Mouse (Mus musculus) CH12.LX (cell line): ENCODE measurements around the gene Prr12. TPM values are rescaled to one million over a fixed set of nuclear protein-coding genes. Genes with fewer than 3 reads are reported as not detected.
A peak's percentile ranks its signal among the peaks of the same experiment; 100 is the strongest.

ENCODE experiments used
- DNase-seq: peaks from one replicate; pipeline ENCODE4 v3.0.0-alpha.2; 2013; ENCODE audit errors: extremely low read depth
- H3K27ac ChIP-seq: 2 replicates; pipeline ENCODE4 v1.5.1; 2012; ENCODE audit warnings: low read depth, mild to moderate bottlenecking, control low read depth, moderate library complexity; ENCODE audit not compliant: insufficient read depth
- H3K27me3 ChIP-seq: replicated peaks from 2 replicates; pipeline ENCODE3; 2012; ENCODE audit warnings: inconsistent platforms
- H3K36me3 ChIP-seq, 2 experiments: replicated peaks in 1 of 2; 2 replicates each; pipeline versions ENCODE3 to v1.6.1; 2012; ENCODE audit warnings: inconsistent platforms in 1 of 2, low read length in 1 of 2, mild to moderate bottlenecking in 1 of 2, mixed read lengths in 1 of 2, moderate library complexity in 1 of 2; ENCODE audit not compliant: control insufficient read depth in 1 of 2, insufficient read depth in 1 of 2
- H3K4me1 ChIP-seq, 2 experiments: 2 replicates each; pipeline ENCODE4 v1.6.1; 2012; ENCODE audit warnings: inconsistent platforms in 1 of 2, moderate library complexity in 1 of 2; ENCODE audit not compliant: insufficient read depth in 2 of 2, control insufficient read depth in 1 of 2
- H3K4me2 ChIP-seq: 2 replicates; pipeline ENCODE4 v1.6.1; 2012; ENCODE audit warnings: low read depth, mild to moderate bottlenecking, control low read depth; ENCODE audit not compliant: poor library complexity, insufficient read depth, severe bottlenecking
- H3K4me3 ChIP-seq, 3 experiments: fragments of 150-350 bp in 1 of 3; sonication (generic) in 1 of 3; replicated peaks in 1 of 3; 2 replicates each; pipeline versions ENCODE3 to v1.5.1; 2011 to 2012; ENCODE audit warnings: low read depth in 2 of 3, low read length in 2 of 3, mild to moderate bottlenecking in 2 of 3, moderate library complexity in 2 of 3, control low read depth in 1 of 3, improper control_type of control experiment in 1 of 3, inconsistent platforms in 1 of 3, mixed read lengths in 1 of 3; ENCODE audit not compliant: poor library complexity in 1 of 3
- H3K79me2 ChIP-seq: replicated peaks from 2 replicates; pipeline ENCODE4 v1.6.1; 2012; ENCODE audit warnings: mild to moderate bottlenecking, moderate library complexity; ENCODE audit not compliant: control insufficient read depth, poor library complexity, insufficient read depth, severe bottlenecking; ENCODE audit errors: extremely low read depth
- H3K9ac ChIP-seq: 2 replicates; pipeline ENCODE4 v1.6.1; 2012; ENCODE audit warnings: low read depth, mild to moderate bottlenecking, control low read depth, moderate library complexity; ENCODE audit not compliant: insufficient read depth
- H3K9me3 ChIP-seq: replicated peaks from 2 replicates; pipeline ENCODE3; 2012; ENCODE audit warnings: low read length, inconsistent platforms, mixed read lengths
- BHLHE40 ChIP-seq: IDR thresholded peaks from 2 replicates; pipeline ENCODE4 v1.6.1; 2011; ENCODE audit warnings: mild to moderate bottlenecking, low read depth, low read length, improper control_type of control experiment
- ELF1 ChIP-seq: IDR thresholded peaks from 2 replicates; pipeline ENCODE4 v1.6.1; 2014; ENCODE audit warnings: low read depth, mild to moderate bottlenecking, inconsistent platforms, low read length, improper control_type of control experiment
- EP300 ChIP-seq: IDR thresholded peaks from 2 replicates; pipeline ENCODE4 v1.6.1; 2011; ENCODE audit warnings: low read length, improper control_type of control experiment
- ETS1 ChIP-seq: conservative IDR thresholded peaks from 2 replicates; pipeline ENCODE4 v1.6.1; 2012; ENCODE audit warnings: low read depth, mild to moderate bottlenecking, inconsistent platforms, low read length, improper control_type of control experiment, moderate library complexity
- HCFC1 ChIP-seq: IDR thresholded peaks from 2 replicates; pipeline ENCODE4 v1.6.1; 2012; ENCODE audit warnings: low read depth, mild to moderate bottlenecking, inconsistent platforms, low read length, improper control_type of control experiment
- IRF4 ChIP-seq: IDR thresholded peaks from 2 replicates; pipeline ENCODE4 v1.6.1; 2014; ENCODE audit warnings: low read depth, mild to moderate bottlenecking, inconsistent platforms, low read length, improper control_type of control experiment
- JUND ChIP-seq: conservative IDR thresholded peaks from 2 replicates; pipeline ENCODE4 v1.6.1; 2011; ENCODE audit warnings: low read depth, low read length, improper control_type of control experiment
- KAT2A ChIP-seq: IDR thresholded peaks from 2 replicates; pipeline ENCODE4 v1.6.1; 2012; ENCODE audit warnings: low read length, improper control_type of control experiment, inconsistent platforms; ENCODE audit not compliant: insufficient replicate concordance
- MAX ChIP-seq: IDR thresholded peaks from 2 replicates; pipeline ENCODE4 v1.6.1; 2011; ENCODE audit warnings: low read length, improper control_type of control experiment
- MAZ ChIP-seq: IDR thresholded peaks from 2 replicates; pipeline ENCODE4 v1.6.1; 2012; ENCODE audit warnings: low read depth, mild to moderate bottlenecking, inconsistent platforms, low read length, improper control_type of control experiment, moderate library complexity
- MEF2A ChIP-seq: IDR thresholded peaks from 2 replicates; pipeline ENCODE4 v1.6.1; 2014; ENCODE audit warnings: low read depth, mild to moderate bottlenecking, inconsistent platforms, low read length, improper control_type of control experiment, borderline replicate concordance
- MYC ChIP-seq: IDR thresholded peaks from 2 replicates; pipeline ENCODE4 v1.6.1; 2011; ENCODE audit warnings: low read depth, mild to moderate bottlenecking, improper control_type of control experiment, low read length
- NELFE ChIP-seq: IDR thresholded peaks from 2 replicates; pipeline ENCODE4 v1.6.1; 2011; ENCODE audit warnings: low read depth, low read length, improper control_type of control experiment
- NRF1 ChIP-seq: IDR thresholded peaks from 2 replicates; pipeline ENCODE4 v1.6.1; 2014; ENCODE audit warnings: low read depth, mild to moderate bottlenecking, inconsistent platforms, low read length, improper control_type of control experiment, moderate library complexity
- POLR2A ChIP-seq: IDR thresholded peaks from 2 replicates; pipeline ENCODE4 v1.6.1; 2011; ENCODE audit warnings: low read depth, mild to moderate bottlenecking, improper control_type of control experiment, low read length
- POLR2AphosphoS2 ChIP-seq: IDR thresholded peaks from 2 replicates; pipeline ENCODE4 v1.6.1; 2011; ENCODE audit warnings: low read depth, low read length, improper control_type of control experiment
- RAD21 ChIP-seq: IDR thresholded peaks from 2 replicates; pipeline ENCODE4 v1.6.1; 2011; ENCODE audit warnings: low read depth, mild to moderate bottlenecking, low read length, improper control_type of control experiment, moderate library complexity
- RCOR1 ChIP-seq: conservative IDR thresholded peaks from 2 replicates; pipeline ENCODE4 v1.6.1; 2012; ENCODE audit warnings: low read depth, mild to moderate bottlenecking, inconsistent platforms, low read length, improper control_type of control experiment
- SIN3A ChIP-seq: IDR thresholded peaks from 2 replicates; pipeline ENCODE4 v1.6.1; 2012; ENCODE audit warnings: low read length, improper control_type of control experiment, inconsistent platforms
- SMC3 ChIP-seq: IDR thresholded peaks from 2 replicates; pipeline ENCODE4 v1.6.1; 2011; ENCODE audit warnings: low read depth, low read length, improper control_type of control experiment
- UBTF ChIP-seq: IDR thresholded peaks from 2 replicates; pipeline ENCODE4 v1.6.1; 2012; ENCODE audit warnings: low read depth, mild to moderate bottlenecking, inconsistent platforms, low read length, improper control_type of control experiment, moderate library complexity
- USF1 ChIP-seq: IDR thresholded peaks from 2 replicates; pipeline ENCODE4 v1.6.1; 2014; ENCODE audit warnings: low read depth, mild to moderate bottlenecking, inconsistent platforms, low read length, improper control_type of control experiment
- USF2 ChIP-seq: conservative IDR thresholded peaks from 2 replicates; pipeline ENCODE4 v1.6.1; 2011; ENCODE audit warnings: low read depth, low read length, improper control_type of control experiment
- ZKSCAN1 ChIP-seq: IDR thresholded peaks from 2 replicates; pipeline ENCODE4 v1.6.1; 2012; ENCODE audit warnings: low read depth, inconsistent platforms, low read length, improper control_type of control experiment, borderline replicate concordance
- ZMIZ1 ChIP-seq: IDR thresholded peaks from 2 replicates; pipeline ENCODE4 v1.6.1; 2012; ENCODE audit warnings: low read depth, mild to moderate bottlenecking, inconsistent platforms, low read length, improper control_type of control experiment
- ZNF384 ChIP-seq: IDR thresholded peaks from 2 replicates; pipeline ENCODE4 v1.6.1; 2012; ENCODE audit warnings: low read depth, low read length, improper control_type of control experiment, inconsistent platforms
- dilution Hi-C: fragments of 300-500 bp; cut with MboI; formaldehyde crosslinking; loops from 2 replicates; pipeline ENCODE4 v1.14.3; 2020; ENCODE audit warnings: low sequenced_read_pairs; ENCODE audit not compliant: extremely low pct_unique_long_range_greater_than_20kb, extremely low pct_ligation_motif_present
- in situ Hi-C: fragments of 300-500 bp; cut with MboI; formaldehyde crosslinking; loops from 3 replicates; pipeline ENCODE4 v1.14.3; 2019; ENCODE audit warnings: low sequenced_read_pairs, low pct_ligation_motif_present, low pct_unique_long_range_greater_than_20kb, mixed read lengths
- polyA plus RNA-seq: library from polyadenylated mRNA; unstranded; fragments of >175 nt; gene quantifications from 2 replicates; pipeline ENCODE4 v1.2.1, GENCODE M21; 2012; ENCODE audit warnings: low read depth; ENCODE audit not compliant: insufficient read length
- total RNA-seq, 2 experiments: library from RNA; depleted of rRNA; stranded (reverse); fragments of 300-350 nt in 1 of 2; fragments of >200 nt in 1 of 2; gene quantifications; 2 replicates each; pipeline ENCODE4 v1.2.3; 2012 to 2014

Gene Prr12
- total and polyA plus RNA-seq, 3 experiments, result 1.2 to 20.5 (median 6.5) TPM

GRCm38 (mm10) chr7:45014096-45014451 is 38.6 kb downstream of the Prr12 start:
- Histone ChIP-seq H3K4me1 (peaks cover 0 to 28% of the 10 kb centered on the region in 2 experiments; a peak in 2 of 4 replicates), H3K27ac (no peak overlapping the region), H3K4me2 (0 out of 2 replicates have a peak overlapping the region, but pooled peaks have one; percentile 10), H3K27me3 (no peaks in the 10 kb centered on the region), H3K79me2 (peaks cover 18% of the 10 kb centered on the region), H3K4me3 (no peak overlapping the region), H3K9ac (no peak overlapping the region), H3K9me3 (no peaks in the 10 kb centered on the region), H3K36me3 (peaks cover 41 to 48% of the 10 kb centered on the region in 2 experiments)
- DNase-seq, result no peak
- no peak for TF ChIP-seq KAT2A
- no peak for TF ChIP-seq RAD21
- TF ChIP-seq ETS1, result no peak
- TF ChIP-seq HCFC1, result no peak
- no peak for TF ChIP-seq IRF4
- no peak for TF ChIP-seq NRF1
- no peak for TF ChIP-seq USF2
- TF ChIP-seq POLR2AphosphoS2, result no peak
- no peak for TF ChIP-seq RCOR1
- TF ChIP-seq MEF2A, result no peak
- TF ChIP-seq NELFE, result no peak
- no peak for TF ChIP-seq MAZ
- TF ChIP-seq ZKSCAN1, result no peak
- no peak for TF ChIP-seq SMC3
- no peak for TF ChIP-seq EP300
- TF ChIP-seq POLR2A, result no peak
- no peak for TF ChIP-seq UBTF
- in situ Hi-C loops (no loop called here), dilution Hi-C loops (no loop called here)

- TF ChIP-seq USF1 (no peak), NRF1 (no peak), ELF1 (no peak), USF2 (no peak), ZMIZ1 (no peak), SMC3 (no peak), SIN3A (no peak), MYC (no peak), IRF4 (no peak), ZKSCAN1 (no peak), ZNF384 (no peak), MAX (no peak), KAT2A (no peak), HCFC1 (no peak), JUND (no peak), BHLHE40 (no peak)
- no peaks in the 10 kb centered on the region for H3K27me3 ChIP-seq
- H3K9ac ChIP-seq, result no peak overlapping the region
- H3K9me3 ChIP-seq, result no peaks in the 10 kb centered on the region
- in situ Hi-C loops, result no loop called here
- no peak overlapping the region for H3K27ac ChIP-seq
- DNase-seq, result no peak
- peaks cover 46 to 54% of the 10 kb centered on the region in 2 experiments for H3K36me3 ChIP-seq
- H3K4me1 ChIP-seq, result peaks cover 0 to 23% of the 10 kb centered on the region in 2 experiments; a peak in 2 of 4 replicates
- no peak overlapping the region for H3K4me3 ChIP-seq
- H3K79me2 ChIP-seq, result peaks cover 18% of the 10 kb centered on the region
- dilution Hi-C loops, result no loop called here
- no peak overlapping the region for H3K4me2 ChIP-seq
These were observed 39.1 kb downstream of the Prr12 start for GRCm38 (mm10) chr7:45013366-45014095.
